Mouse (Mus musculus) testis, adult 2 months (tissue): ENCODE data around the gene Dgkd. TPM values are rescaled to one million over a fixed set of nuclear protein-coding genes. Genes with fewer than 3 reads are reported as not detected.

Source experiments
- H3K27ac ChIP-seq: fragments of 200-500 bp; 2 replicates; pipeline ENCODE4 v1.5.1; 2012; ENCODE audit warnings: low read depth, low read length; ENCODE audit not compliant: control insufficient read depth, insufficient read depth
- H3K27me3 ChIP-seq: fragments of 200-500 bp; 2 replicates; pipeline ENCODE4 v1.6.1; 2012; ENCODE audit warnings: mild to moderate bottlenecking, low read length, moderate library complexity; ENCODE audit not compliant: control insufficient read depth, insufficient read depth
- H3K36me3 ChIP-seq: fragments of 200-500 bp; 2 replicates; pipeline ENCODE4 v1.6.1; 2012; ENCODE audit warnings: mild to moderate bottlenecking, low read length; ENCODE audit not compliant: control insufficient read depth, insufficient read depth
- H3K4me1 ChIP-seq: fragments of 200-500 bp; 2 replicates; pipeline ENCODE4 v1.6.1; 2012; ENCODE audit warnings: low read length; ENCODE audit not compliant: control insufficient read depth, insufficient read depth
- H3K4me3 ChIP-seq: fragments of 200-500 bp; 2 replicates; pipeline ENCODE4 v1.5.1; 2012; ENCODE audit warnings: low read depth, mild to moderate bottlenecking, low read length, moderate library complexity, mixed read lengths; ENCODE audit not compliant: control insufficient read depth
- CTCF ChIP-seq: fragments of 200-500 bp; IDR thresholded peaks from 2 replicates; pipeline ENCODE4 v1.5.1; 2012; ENCODE audit warnings: low read depth, mild to moderate bottlenecking, inconsistent platforms, low read length, moderate library complexity; ENCODE audit not compliant: control insufficient read depth, insufficient read depth, insufficient replicate concordance
- POLR2A ChIP-seq: fragments of 200-500 bp; IDR thresholded peaks from 2 replicates; pipeline ENCODE4 v1.6.1; 2012; ENCODE audit warnings: low read depth, mild to moderate bottlenecking, inconsistent platforms, low read length, moderate library complexity; ENCODE audit not compliant: control insufficient read depth
- polyA plus RNA-seq: library from polyadenylated mRNA; depleted of rRNA; stranded (reverse); fragments of >200 nt; gene quantifications from 2 replicates; pipeline ENCODE4 v1.2.3, GENCODE M21; 2012

Gene Dgkd
- polyA plus RNA-seq, 1 experiment: 69.6 TPM

DNA sequence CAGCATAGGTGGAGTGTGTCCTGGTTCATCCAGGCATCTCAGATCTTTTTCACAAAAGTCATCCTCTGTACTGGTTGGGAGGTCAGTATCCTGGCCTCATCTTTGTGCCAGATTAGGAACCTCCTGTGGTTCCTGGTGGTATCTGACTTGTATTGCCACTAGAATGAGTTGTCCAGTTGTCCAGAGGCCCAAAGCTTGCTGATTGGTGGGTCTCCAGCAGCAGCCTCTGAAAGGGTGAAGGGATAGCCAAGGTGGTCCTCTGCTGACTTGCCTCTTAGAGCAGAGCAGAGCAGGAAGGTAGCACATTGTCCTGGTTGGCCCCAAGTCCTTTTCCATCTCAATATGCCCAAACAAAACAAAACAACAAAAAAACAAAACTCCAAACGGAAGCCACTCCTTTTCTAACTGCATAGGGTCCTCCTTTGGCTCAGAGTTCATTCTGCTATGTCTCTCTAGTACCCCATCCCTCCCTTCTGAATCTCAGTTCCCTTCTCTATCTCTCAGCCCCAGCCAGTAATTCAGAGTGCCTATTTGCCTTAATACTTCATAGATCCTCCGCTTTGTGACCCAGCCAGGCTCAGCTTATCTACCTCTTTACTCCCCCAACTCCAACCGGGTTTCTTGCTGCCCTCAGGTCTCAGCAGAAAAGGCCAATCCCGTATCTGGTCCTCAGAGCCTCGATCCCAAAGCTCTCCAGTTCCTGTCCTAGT, 851 bp upstream of the Dgkd start:
- Histone ChIP-seq H3K27me3 (no peaks in the 10 kb centered on the region), H3K4me1 (peaks cover 15% of the 10 kb centered on the region), H3K4me3 (peak overlapping the region; percentile 73), H3K36me3 (no peaks in the 10 kb centered on the region), H3K27ac (peak overlapping the region; percentile 69)
- TF ChIP-seq POLR2A (no peak), CTCF (no peak)

DNA sequence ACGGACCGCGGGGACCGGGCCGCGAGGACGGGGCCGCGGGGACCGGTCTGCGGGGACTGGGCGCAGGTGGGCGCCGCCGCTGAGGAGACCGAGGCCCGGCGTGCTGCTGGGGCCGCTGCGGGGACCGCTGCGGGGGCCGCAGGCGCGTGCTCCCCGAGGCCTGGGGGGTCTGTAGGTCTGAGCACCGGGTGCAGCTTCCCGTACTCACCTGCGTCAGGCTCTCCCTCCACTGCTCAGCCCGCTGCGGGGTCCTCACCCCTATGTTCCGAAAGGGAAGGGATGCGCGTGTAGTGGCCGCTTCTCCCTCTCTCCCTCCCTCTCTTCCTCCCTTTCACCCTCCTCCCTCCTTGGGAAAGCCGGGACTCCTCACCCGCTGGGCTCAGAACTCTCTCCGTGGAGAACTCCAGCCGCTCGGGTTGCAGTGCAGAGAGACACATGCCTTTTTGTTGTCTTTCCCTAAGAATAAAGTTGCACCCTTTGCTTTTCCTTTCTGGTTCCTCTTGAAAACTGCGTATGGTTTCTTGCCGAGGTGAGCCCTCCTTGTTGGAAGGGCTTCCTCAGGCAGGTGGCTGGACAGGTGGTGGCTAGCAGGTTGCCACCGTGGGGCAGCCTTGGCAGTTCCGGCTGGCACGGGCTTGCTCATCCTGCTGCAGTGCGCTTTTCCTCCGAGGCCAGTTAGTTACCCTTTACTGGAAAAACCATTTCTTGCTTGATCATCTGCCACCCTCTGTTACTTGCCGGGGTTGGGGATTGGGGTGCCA, 694 bp downstream of the Dgkd start:
- Histone ChIP-seq H3K36me3 (no peaks in the 10 kb centered on the region), H3K4me1 (peaks cover 15% of the 10 kb centered on the region), H3K4me3 (peak overlapping the region; percentile 98), H3K27me3 (no peaks in the 10 kb centered on the region), H3K27ac (peak overlapping the region; percentile 97)
- TF ChIP-seq CTCF: no peak
- peak; percentile 25; the same call in 1 of the 2 replicates for TF ChIP-seq POLR2A

DNA sequence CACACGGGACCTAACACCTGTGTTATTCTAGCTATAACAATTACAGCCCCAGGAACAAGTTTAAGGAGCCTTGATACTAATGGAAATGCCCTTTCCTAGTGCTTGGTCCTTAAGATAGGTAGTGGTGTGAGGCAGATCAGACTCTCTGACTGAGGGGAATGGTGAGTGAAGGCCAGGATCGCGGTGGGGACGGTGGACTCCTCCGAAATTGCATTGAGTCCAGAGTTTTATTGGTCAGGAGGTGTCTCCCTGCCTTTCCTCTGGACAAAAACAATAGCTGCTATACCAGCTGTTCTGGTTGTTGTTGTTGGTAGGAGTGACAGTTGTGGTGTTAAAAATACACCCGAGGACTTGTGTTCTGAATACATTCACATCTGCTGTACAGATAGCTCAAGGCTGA, 1.3 kb downstream of the Dgkd start:
- no peaks in the 10 kb centered on the region for H3K36me3 ChIP-seq
- TF ChIP-seq POLR2A (no peak), CTCF (no peak)
- H3K4me3 ChIP-seq: peak overlapping the region; percentile 98
- H3K27me3 ChIP-seq: no peaks in the 10 kb centered on the region
- peak overlapping the region; percentile 97 for H3K27ac ChIP-seq
- H3K4me1 ChIP-seq: peaks cover 15% of the 10 kb centered on the region

DNA sequence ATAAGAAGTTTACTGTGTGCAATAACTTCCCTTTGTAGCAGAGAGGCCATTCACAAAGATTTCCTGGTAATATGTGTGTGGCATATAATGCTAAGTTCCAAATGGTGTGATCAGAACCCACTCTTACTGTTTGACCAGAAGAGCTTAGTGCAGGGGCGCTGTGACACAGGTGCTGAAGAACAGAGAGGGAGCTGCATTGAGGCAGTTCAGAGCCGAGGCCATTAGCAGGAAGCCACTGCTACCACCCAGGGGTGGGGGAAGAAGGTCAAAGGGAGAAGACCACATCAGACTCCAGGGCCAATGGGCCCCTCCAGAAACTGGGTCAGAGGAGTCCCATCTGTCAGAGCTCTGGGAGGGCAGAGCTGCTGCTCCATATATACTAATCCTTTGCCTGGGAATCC, 1.8 kb downstream of the Dgkd start:
- no peak overlapping the region for H3K4me3 ChIP-seq
- no peaks in the 10 kb centered on the region for H3K27me3 ChIP-seq
- no peaks in the 10 kb centered on the region for H3K36me3 ChIP-seq
- no peak for TF ChIP-seq POLR2A
- TF ChIP-seq CTCF: no peak
- peaks cover 15% of the 10 kb centered on the region for H3K4me1 ChIP-seq
- no peak overlapping the region; the same call in 1 of the 2 replicates for H3K27ac ChIP-seq

DNA sequence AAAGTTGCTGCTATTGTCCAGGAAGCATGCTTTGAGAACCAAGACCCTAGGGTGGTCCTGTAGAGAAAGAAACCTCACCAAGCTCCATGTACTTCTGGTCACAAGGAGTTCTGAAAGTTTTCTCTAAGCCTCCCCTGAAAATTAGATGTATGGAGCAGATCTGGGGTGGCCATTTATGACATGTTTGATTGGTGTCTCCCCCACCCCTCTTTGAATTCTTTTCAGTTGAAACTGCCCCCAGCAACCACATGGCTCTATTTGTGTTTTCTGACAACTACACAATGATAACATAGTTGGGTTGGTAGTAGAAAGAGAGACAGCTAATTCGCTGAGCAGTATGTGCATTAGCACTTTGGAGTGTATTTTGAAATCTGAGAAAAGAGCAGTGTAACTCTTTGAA, 2.4 kb downstream of the Dgkd start:
- no peaks in the 10 kb centered on the region for H3K27me3 ChIP-seq
- TF ChIP-seq POLR2A: no peak
- TF ChIP-seq CTCF: no peak
- H3K36me3 ChIP-seq: no peaks in the 10 kb centered on the region
- H3K27ac ChIP-seq: no peak overlapping the region; the same call in 1 of the 2 replicates
- H3K4me3 ChIP-seq: no peak overlapping the region
- H3K4me1 ChIP-seq: peaks cover 15% of the 10 kb centered on the region

DNA sequence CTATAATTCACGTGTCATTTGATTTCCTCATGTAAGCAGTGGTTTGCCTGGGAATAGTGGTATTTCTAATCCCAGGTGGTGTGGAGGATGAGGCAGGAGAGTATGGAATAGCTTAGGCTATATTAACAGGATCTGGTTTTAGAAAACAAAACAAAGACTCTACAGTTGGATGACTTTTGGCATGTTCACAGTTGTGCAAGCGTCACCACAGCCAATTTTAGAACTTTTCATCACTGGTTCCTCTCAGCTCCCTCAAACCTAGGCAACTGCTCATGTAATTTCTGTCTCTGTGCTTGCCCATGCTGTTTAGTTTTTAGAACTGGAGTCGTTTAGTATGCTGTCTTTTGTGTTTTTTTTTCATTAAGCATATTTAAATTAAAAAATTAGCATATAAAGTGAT, 3.7 kb downstream of the Dgkd start:
- Histone ChIP-seq H3K27me3 (no peaks in the 10 kb centered on the region), H3K36me3 (no peaks in the 10 kb centered on the region), H3K4me3 (no peak overlapping the region), H3K27ac (no peak overlapping the region), H3K4me1 (peaks cover 15% of the 10 kb centered on the region)
- TF ChIP-seq CTCF: no peak
- no peak for TF ChIP-seq POLR2A

DNA sequence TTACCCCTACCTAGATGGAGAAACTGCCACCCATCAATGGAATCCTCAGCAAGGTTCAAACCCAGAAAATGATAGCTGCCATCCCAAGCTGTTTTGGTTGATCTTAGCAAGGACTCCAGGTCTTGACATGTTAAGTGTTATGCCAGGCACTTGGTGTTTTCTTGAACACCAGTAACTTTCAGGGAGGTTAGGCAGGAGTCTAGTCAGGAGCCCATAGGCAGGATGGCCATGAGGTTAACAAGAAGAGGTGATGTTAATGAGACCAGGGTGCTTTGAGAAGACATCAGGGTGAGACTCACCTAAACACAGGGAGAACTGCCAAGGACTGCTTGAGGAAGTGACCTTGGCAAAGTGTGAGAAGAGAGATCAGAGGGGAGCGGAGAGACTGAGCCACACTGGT, 4.9 kb downstream of the Dgkd start:
- no peaks in the 10 kb centered on the region for H3K27me3 ChIP-seq
- no peak overlapping the region for H3K27ac ChIP-seq
- no peaks in the 10 kb centered on the region for H3K36me3 ChIP-seq
- no peak overlapping the region for H3K4me3 ChIP-seq
- TF ChIP-seq CTCF (no peak), POLR2A (no peak)
- peaks cover 13% of the 10 kb centered on the region for H3K4me1 ChIP-seq
